Mouse (Mus musculus): ENCODE measurements around the gene March6. TPM values are rescaled to one million over a fixed set of nuclear protein-coding genes. Genes with fewer than 3 reads are reported as not detected.

Gene March6
- polyA plus RNA-seq, 1 experiment: 24.0 TPM

GRCm38 (mm10) chr15:31417409-31417795 is 113.5 kb downstream of the March6 start:
- no peak overlapping the region for H3K4me3 ChIP-seq (ENCODE audit: control insufficient read depth, insufficient read depth, low read length)
- TF ChIP-seq CTCF (IDR thresholded peaks at IDR 0.05; ENCODE audit: borderline replicate concordance, control insufficient read depth, extremely low read depth, insufficient read depth, low read length, poor library complexity): no peak
- TF ChIP-seq POLR2A (IDR thresholded peaks at IDR 0.05; ENCODE audit: control insufficient read depth, extremely low read depth, insufficient read depth, low read length, poor library complexity): no peak
- H3K4me1 ChIP-seq (replicated peaks; ENCODE audit: control insufficient read depth, insufficient read depth, low read length): peaks cover 18% of the 10 kb centered on the region
- no peak overlapping the region for H3K27ac ChIP-seq (ENCODE audit: control insufficient read depth, insufficient read depth, low read length)
- no peak for DNase-seq
- H3K27me3 ChIP-seq (ENCODE audit: control insufficient read depth, insufficient read depth, low read length): no peaks in the 10 kb centered on the region
- H3K36me3 ChIP-seq (ENCODE audit: control insufficient read depth, insufficient read depth, low read length): no peaks in the 10 kb centered on the region
- 69% methylated on average over 6 of the region's 6 CpGs for WGBS

DNA sequence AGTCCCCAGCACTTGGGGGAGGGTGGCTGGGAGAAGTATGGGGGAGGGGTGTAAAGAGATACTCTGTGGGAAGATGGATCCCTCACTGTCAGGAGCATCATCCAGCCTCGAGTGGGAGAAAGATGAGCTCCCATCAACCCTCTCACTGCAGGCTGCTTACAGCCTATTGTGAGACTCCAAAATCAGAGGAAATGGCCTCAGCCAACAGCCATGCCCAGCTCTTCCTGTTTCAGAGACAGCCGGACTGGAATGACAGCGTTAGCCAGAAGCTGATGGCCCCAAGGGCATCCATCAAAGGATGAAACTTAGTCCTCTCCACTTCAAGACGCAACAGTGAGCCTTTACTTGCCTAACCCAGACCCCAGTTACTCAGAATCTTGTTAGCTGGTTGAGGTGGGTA is 115.7 kb downstream of the March6 start:
- H3K4me3 ChIP-seq (ENCODE audit: control insufficient read depth, insufficient read depth, low read length): no peak overlapping the region
- H3K27ac ChIP-seq (ENCODE audit: control insufficient read depth, insufficient read depth, low read length): no peak overlapping the region
- TF ChIP-seq CTCF (IDR thresholded peaks at IDR 0.05; ENCODE audit: borderline replicate concordance, control insufficient read depth, extremely low read depth, insufficient read depth, low read length, poor library complexity): no peak
- TF ChIP-seq POLR2A (IDR thresholded peaks at IDR 0.05; ENCODE audit: control insufficient read depth, extremely low read depth, insufficient read depth, low read length, poor library complexity): no peak
- no peak for DNase-seq
- 82% methylated on average over 4 of the region's 4 CpGs for WGBS
- H3K36me3 ChIP-seq (ENCODE audit: control insufficient read depth, insufficient read depth, low read length): no peaks in the 10 kb centered on the region
- peaks cover 18% of the 10 kb centered on the region for H3K4me1 ChIP-seq (replicated peaks; ENCODE audit: control insufficient read depth, insufficient read depth, low read length)
- no peaks in the 10 kb centered on the region for H3K27me3 ChIP-seq (ENCODE audit: control insufficient read depth, insufficient read depth, low read length)

DNA sequence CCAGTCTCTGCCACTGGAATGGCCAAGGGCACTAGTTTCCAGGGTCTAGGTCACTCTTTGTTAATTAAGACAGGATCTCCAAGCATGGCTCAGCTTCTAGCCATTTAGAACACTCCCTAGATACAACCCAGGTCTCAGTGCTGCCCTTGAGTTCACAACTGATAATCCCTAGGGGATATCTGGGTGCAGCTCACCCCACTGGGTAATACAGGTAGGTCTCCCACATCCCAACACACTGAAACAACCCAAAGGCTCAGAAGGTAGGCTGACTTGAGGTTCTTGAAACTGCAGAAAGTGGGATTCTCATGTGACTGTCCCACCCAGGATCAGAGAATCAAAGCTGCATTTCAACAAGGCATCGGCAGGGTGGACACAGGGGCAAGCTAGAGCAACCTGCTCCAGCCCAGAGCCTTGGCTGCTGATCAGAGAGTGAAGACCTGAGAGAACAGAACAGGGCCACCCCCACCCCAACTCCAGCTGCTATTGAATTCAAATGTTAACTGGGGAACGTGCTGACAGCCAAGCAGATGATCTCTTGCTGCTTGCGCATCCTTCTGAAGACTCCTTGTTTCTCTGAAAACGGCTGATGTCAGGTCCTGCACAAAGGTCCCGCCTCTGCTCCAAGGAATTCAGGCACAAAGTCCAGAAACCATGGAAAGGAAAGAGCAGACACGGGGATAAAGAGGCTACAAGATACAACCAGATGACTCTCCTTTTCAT is 116.5 kb downstream of the March6 start:
- TF ChIP-seq POLR2A (IDR thresholded peaks at IDR 0.05; ENCODE audit: control insufficient read depth, extremely low read depth, insufficient read depth, low read length, poor library complexity): no peak
- no peak for TF ChIP-seq CTCF (IDR thresholded peaks at IDR 0.05; ENCODE audit: borderline replicate concordance, control insufficient read depth, extremely low read depth, insufficient read depth, low read length, poor library complexity)
- H3K4me3 ChIP-seq (ENCODE audit: control insufficient read depth, insufficient read depth, low read length): no peak overlapping the region
- H3K4me1 ChIP-seq (replicated peaks; ENCODE audit: control insufficient read depth, insufficient read depth, low read length): peaks cover 18% of the 10 kb centered on the region
- H3K27ac ChIP-seq (ENCODE audit: control insufficient read depth, insufficient read depth, low read length): no peak overlapping the region
- no peaks in the 10 kb centered on the region for H3K36me3 ChIP-seq (ENCODE audit: control insufficient read depth, insufficient read depth, low read length)
- H3K27me3 ChIP-seq (ENCODE audit: control insufficient read depth, insufficient read depth, low read length): no peaks in the 10 kb centered on the region
- no peak for DNase-seq
- 92% methylated on average over 6 of the region's 6 CpGs for WGBS

- Histone ChIP-seq H3K36me3 (ENCODE audit: control insufficient read depth, insufficient read depth, low read length) (no peaks in the 10 kb centered on the region), H3K27ac (ENCODE audit: control insufficient read depth, insufficient read depth, low read length) (no peak overlapping the region), H3K27me3 (ENCODE audit: control insufficient read depth, insufficient read depth, low read length) (no peaks in the 10 kb centered on the region), H3K4me1 (replicated peaks; ENCODE audit: control insufficient read depth, insufficient read depth, low read length) (peaks cover 17% of the 10 kb centered on the region), H3K4me3 (ENCODE audit: control insufficient read depth, insufficient read depth, low read length) (no peak overlapping the region)
- TF ChIP-seq CTCF (IDR thresholded peaks at IDR 0.05; ENCODE audit: borderline replicate concordance, control insufficient read depth, extremely low read depth, insufficient read depth, low read length, poor library complexity) (no peak), POLR2A (IDR thresholded peaks at IDR 0.05; ENCODE audit: control insufficient read depth, extremely low read depth, insufficient read depth, low read length, poor library complexity) (no peak)
- 94% methylated on average over 6 of the region's 6 CpGs for WGBS
- no peak for DNase-seq
These were observed 117.2 kb downstream of the March6 start for GRCm38 (mm10) chr15:31413662-31414061.

GRCm38 (mm10) chr15:31412933-31413332 is 117.9 kb downstream of the March6 start:
- H3K4me1 ChIP-seq (replicated peaks; ENCODE audit: control insufficient read depth, insufficient read depth, low read length): peaks cover 9% of the 10 kb centered on the region
- TF ChIP-seq CTCF (IDR thresholded peaks at IDR 0.05; ENCODE audit: borderline replicate concordance, control insufficient read depth, extremely low read depth, insufficient read depth, low read length, poor library complexity): no peak
- WGBS: 3% methylated on average over 3 of the region's 3 CpGs
- no peak overlapping the region for H3K27ac ChIP-seq (ENCODE audit: control insufficient read depth, insufficient read depth, low read length)
- no peak for DNase-seq
- no peak overlapping the region for H3K4me3 ChIP-seq (ENCODE audit: control insufficient read depth, insufficient read depth, low read length)
- H3K36me3 ChIP-seq (ENCODE audit: control insufficient read depth, insufficient read depth, low read length): no peaks in the 10 kb centered on the region
- no peaks in the 10 kb centered on the region for H3K27me3 ChIP-seq (ENCODE audit: control insufficient read depth, insufficient read depth, low read length)

DNA sequence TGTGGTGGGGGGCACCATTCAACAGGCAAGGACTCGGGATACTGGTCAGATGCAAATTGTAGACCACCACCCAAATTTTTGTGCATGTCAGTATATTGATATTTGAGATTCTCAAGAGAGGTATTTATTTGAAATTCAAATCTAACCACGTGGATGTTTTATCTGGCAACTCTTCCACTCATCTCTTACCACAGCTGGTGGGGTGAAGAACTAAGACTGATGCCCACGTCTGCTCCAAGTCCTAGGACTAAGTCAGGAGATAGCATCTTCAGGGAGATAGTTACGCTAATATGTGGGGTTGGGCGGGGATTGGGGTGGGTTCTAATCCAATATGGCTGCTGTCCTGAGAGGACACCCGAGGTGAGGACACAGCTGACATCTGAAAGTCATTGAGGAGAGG is 118.4 kb downstream of the March6 start:
- no peak for TF ChIP-seq POLR2A (IDR thresholded peaks at IDR 0.05; ENCODE audit: control insufficient read depth, extremely low read depth, insufficient read depth, low read length, poor library complexity)
- no peak for TF ChIP-seq CTCF (IDR thresholded peaks at IDR 0.05; ENCODE audit: borderline replicate concordance, control insufficient read depth, extremely low read depth, insufficient read depth, low read length, poor library complexity)
- H3K36me3 ChIP-seq (ENCODE audit: control insufficient read depth, insufficient read depth, low read length): no peaks in the 10 kb centered on the region
- no peak for DNase-seq
- WGBS: 78% methylated on average over 6 of the region's 6 CpGs
- no peak overlapping the region for H3K27ac ChIP-seq (ENCODE audit: control insufficient read depth, insufficient read depth, low read length)
- no peaks in the 10 kb centered on the region for H3K27me3 ChIP-seq (ENCODE audit: control insufficient read depth, insufficient read depth, low read length)
- H3K4me3 ChIP-seq (ENCODE audit: control insufficient read depth, insufficient read depth, low read length): no peak overlapping the region
- peaks cover 6% of the 10 kb centered on the region; the same call in 1 of the 2 replicates for H3K4me1 ChIP-seq (replicated peaks; ENCODE audit: control insufficient read depth, insufficient read depth, low read length)

DNA sequence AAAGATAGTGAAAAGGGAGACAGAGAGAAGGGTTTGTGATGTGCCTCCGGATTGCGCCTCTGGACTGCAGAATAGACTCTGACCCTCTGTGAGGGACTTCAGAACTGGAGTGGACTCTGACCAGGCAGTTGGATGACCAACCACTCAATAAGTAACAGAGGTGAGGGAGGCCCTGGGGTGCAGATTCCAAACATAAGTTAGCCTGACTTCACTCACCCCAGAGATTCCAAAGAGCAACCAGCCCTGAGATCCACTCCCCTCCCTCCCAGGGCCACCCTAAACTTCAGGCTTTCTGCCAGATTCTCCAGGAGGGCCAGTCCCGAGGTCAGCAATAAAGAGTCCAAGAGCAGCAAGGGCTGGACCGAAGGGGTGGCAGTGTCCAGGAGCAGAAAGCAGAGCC is 123.4 kb downstream of the March6 start:
- TF ChIP-seq CTCF (IDR thresholded peaks at IDR 0.05; ENCODE audit: borderline replicate concordance, control insufficient read depth, extremely low read depth, insufficient read depth, low read length, poor library complexity): no peak
- no peak for TF ChIP-seq POLR2A (IDR thresholded peaks at IDR 0.05; ENCODE audit: control insufficient read depth, extremely low read depth, insufficient read depth, low read length, poor library complexity)
- WGBS: 93% methylated on average over 4 of the region's 4 CpGs
- Histone ChIP-seq H3K4me1 (replicated peaks; ENCODE audit: control insufficient read depth, insufficient read depth, low read length) (no peaks in the 10 kb centered on the region), H3K4me3 (ENCODE audit: control insufficient read depth, insufficient read depth, low read length) (no peak overlapping the region), H3K27me3 (ENCODE audit: control insufficient read depth, insufficient read depth, low read length) (no peaks in the 10 kb centered on the region), H3K27ac (ENCODE audit: control insufficient read depth, insufficient read depth, low read length) (no peak overlapping the region), H3K36me3 (ENCODE audit: control insufficient read depth, insufficient read depth, low read length) (no peaks in the 10 kb centered on the region)
- DNase-seq: no peak
